Mouse (Mus musculus) intestine, embryonic 15.5 days (tissue): ENCODE data around the gene Tuba1a. TPM values are rescaled to one million over a fixed set of nuclear protein-coding genes. Genes with fewer than 3 reads are reported as not detected.
"Not testable (repeated sequence)": the region's sequence is repeated elsewhere in the genome, so short reads cannot be mapped to it uniquely, and the experiment has no call there.

Source experiments
- ATAC-seq: fragments of 200-750 bp; cut with Nextera tagmentation; 2 replicates; pipeline ENCODE4 v1.8.0; 2017; ENCODE audit warnings: moderate TSS enrichment, moderate library complexity
- H3K27ac ChIP-seq: fragments of 300-500 bp; sonication (generic); 2 replicates; pipeline ENCODE4 v1.5.1; 2015; ENCODE audit warnings: mild to moderate bottlenecking, inconsistent platforms
- H3K27me3 ChIP-seq: fragments of 300-500 bp; sonication (generic); replicated peaks from 2 replicates; pipeline ENCODE4 v1.6.1; 2015; ENCODE audit warnings: inconsistent platforms
- H3K36me3 ChIP-seq: fragments of 300-500 bp; sonication (generic); 2 replicates; pipeline ENCODE4 v1.6.1; 2015; ENCODE audit warnings: inconsistent platforms
- H3K4me1 ChIP-seq: fragments of 300-500 bp; sonication (generic); replicated peaks from 2 replicates; pipeline ENCODE4 v1.6.1; 2015; ENCODE audit warnings: inconsistent platforms
- H3K4me2 ChIP-seq: fragments of 300-500 bp; sonication (generic); replicated peaks from 2 replicates; pipeline ENCODE4 v1.6.1; 2015; ENCODE audit warnings: mild to moderate bottlenecking, inconsistent platforms
- H3K4me3 ChIP-seq: fragments of 300-500 bp; sonication (generic); replicated peaks from 2 replicates; pipeline ENCODE4 v1.5.1; 2015; ENCODE audit warnings: inconsistent platforms
- H3K9ac ChIP-seq: fragments of 300-500 bp; sonication (generic); 2 replicates; pipeline ENCODE4 v1.6.1; 2015; ENCODE audit warnings: inconsistent platforms
- H3K9me3 ChIP-seq: fragments of 300-500 bp; sonication (generic); 2 replicates; pipeline ENCODE4 v1.6.1; 2016; ENCODE audit warnings: inconsistent platforms
- WGBS: fragments of 180-500 bp; shearing (Covaris S2); methylation state at CpG from one replicate; pipeline ENCODE4 v1.1.7; 2015; 5-methylcytosine and 5-hydroxymethylcytosine counted together
- polyA plus RNA-seq: library from polyadenylated mRNA; unstranded; fragments of >200 nt; fragmentation: Nextera tagmentation; extraction: Ambion mirVana; gene quantifications from 2 replicates; pipeline ENCODE4 v1.2.1, GENCODE M21; 2015

The Tuba1a gene
- polyA plus RNA-seq, 1 experiment from 2014 or later, result 999 TPM

DNA sequence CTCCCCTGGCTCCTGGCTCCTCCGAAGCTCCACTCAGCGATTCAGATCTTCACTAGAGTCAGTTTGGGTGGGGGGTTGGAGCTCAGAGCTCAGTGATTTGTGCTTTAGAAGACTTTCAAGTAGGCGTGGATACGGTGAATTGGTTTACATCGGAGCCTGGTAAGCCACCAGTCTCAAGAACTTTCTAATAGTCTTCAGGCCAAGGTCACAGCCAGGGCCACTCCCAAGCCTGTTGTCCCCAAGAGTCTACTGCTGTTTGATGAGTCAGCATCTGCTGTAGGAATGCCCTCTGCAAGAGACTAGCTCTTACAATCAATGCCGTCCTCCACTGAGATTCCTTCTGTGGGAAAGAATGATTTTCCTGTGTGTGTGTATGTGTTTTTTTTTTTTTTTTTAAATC, 28.6 kb upstream of the Tuba1a start:
- Histone ChIP-seq H3K9ac (no peak overlapping the region), H3K4me1 (peaks cover 9% of the 10 kb centered on the region; the same call in 1 of the 2 replicates), H3K4me3 (no peak overlapping the region), H3K36me3 (no peaks in the 10 kb centered on the region), H3K4me2 (no peak overlapping the region), H3K27ac (no peak overlapping the region), H3K9me3 (no peaks in the 10 kb centered on the region), H3K27me3 (no peaks in the 10 kb centered on the region)
- no peak for ATAC-seq
- 71% methylated on average over 6 of the region's 6 CpGs for WGBS

DNA sequence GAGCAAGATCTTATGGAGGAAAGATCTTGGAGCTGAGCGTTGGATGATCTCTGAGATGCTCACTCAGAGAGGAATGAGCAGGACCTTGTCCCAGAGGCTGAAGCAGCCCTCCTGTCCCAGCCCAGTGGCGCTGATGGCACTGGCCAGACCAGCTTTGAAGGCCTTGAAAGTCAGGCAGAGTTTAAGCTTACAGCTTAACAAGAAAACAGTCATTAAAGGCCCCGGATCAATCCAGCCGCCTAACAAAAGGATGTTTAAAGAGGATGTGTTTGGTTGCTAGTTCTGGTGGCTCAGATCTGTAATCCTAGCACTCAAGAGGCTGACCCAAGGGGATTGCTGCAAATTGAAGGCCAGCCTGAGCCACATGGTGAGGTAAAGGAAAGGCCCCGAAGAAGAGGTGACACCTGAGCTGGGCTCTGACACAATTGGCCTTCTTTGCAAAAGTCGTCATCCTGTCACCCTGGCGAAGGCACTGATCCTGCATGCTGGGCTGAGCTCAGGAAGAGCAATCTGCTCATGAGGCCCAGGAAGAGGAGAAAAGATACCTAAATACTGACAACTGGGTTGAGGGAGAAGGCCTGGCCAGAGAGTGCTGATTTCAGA, 26.6 kb upstream of the Tuba1a start:
- Histone ChIP-seq H3K27ac (no peak overlapping the region), H3K9me3 (no peaks in the 10 kb centered on the region), H3K4me3 (no peak overlapping the region), H3K4me2 (no peak overlapping the region), H3K36me3 (no peaks in the 10 kb centered on the region), H3K4me1 (peaks cover 10% of the 10 kb centered on the region; the same call in 1 of the 2 replicates), H3K27me3 (no peaks in the 10 kb centered on the region), H3K9ac (no peak overlapping the region)
- WGBS, result 47% methylated on average over 7 of the region's 7 CpGs
- ATAC-seq, result no peak

- Histone ChIP-seq H3K9me3 (no peaks in the 10 kb centered on the region), H3K4me1 (peaks cover 10% of the 10 kb centered on the region; the same call in 1 of the 2 replicates), H3K27me3 (no peaks in the 10 kb centered on the region), H3K9ac (no peak overlapping the region), H3K27ac (no peak overlapping the region), H3K4me2 (no peak overlapping the region), H3K36me3 (no peaks in the 10 kb centered on the region), H3K4me3 (no peak overlapping the region)
- WGBS, result 65% methylated on average over 20 of the region's 20 CpGs
- ATAC-seq, result no peak
Observed at GRCm38 (mm10) chr15:98978409-98979172, 25.1 kb upstream of the Tuba1a start.

GRCm38 (mm10) chr15:98977759-98978408, 24.4 kb upstream of the Tuba1a start:
- ATAC-seq, result peak; percentile 58; the same call in 1 of the 2 replicates
- H3K4me2 ChIP-seq, result peak overlapping the region; percentile 19; the same call in 1 of the 2 replicates
- H3K27ac ChIP-seq, result 0 out of 2 replicates have a peak overlapping the region, but pooled peaks have one; percentile 17
- no peaks in the 10 kb centered on the region for H3K36me3 ChIP-seq
- no peaks in the 10 kb centered on the region for H3K9me3 ChIP-seq
- no peak overlapping the region for H3K9ac ChIP-seq
- H3K27me3 ChIP-seq, result no peaks in the 10 kb centered on the region
- 68% methylated on average over 14 of the region's 14 CpGs for WGBS
- H3K4me1 ChIP-seq, result peaks cover 10% of the 10 kb centered on the region; the same call in 1 of the 2 replicates
- H3K4me3 ChIP-seq, result no peak overlapping the region

DNA sequence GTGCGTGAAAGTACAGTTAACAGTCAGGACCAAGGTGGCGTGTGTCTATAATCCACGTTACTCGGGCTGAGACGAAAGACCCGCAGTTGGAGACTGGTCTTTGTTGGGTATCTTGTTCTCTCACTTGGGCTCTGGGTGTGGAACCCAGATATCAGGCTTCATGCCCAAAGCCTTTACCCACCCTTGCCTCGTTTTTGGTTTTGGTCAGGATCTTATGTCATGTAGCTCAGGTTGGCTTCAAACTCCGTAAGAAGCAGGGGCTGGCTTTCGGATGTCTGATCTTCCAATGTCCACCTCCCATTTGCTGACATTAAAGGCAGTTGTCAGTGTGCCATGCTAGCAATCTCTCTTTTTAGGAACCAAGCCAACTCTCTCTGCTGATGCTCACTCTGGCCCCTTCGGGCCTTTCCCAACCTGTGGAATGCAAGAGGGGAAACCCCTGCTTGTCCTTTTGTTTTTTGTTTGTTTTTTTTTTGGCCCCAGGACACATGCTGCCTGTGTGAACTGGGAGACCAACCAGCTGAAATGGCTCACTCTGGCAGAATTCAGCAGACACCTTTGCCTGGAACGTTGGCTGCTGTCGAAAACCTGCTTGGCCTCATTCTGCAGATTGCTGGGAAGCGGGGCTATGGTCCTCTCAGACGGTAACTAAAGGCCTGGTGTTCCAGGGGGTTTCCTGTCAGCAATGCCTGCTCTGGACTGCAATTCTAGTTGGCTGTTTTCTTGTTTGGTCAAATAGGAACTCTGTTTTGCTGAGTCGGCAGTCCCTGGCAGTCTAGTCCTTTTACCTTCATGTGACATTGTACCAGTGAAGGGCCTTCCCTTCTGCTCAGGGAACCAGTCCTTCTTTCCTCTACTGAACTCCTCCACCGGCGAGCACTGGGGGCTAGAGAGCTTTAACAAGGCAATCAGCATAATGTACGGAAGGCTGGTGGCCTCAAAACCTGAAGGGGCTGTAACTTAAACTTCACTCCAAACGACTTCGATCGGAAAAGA, 23.6 kb upstream of the Tuba1a start:
- no peak for ATAC-seq
- WGBS, result 73% methylated on average over 21 of the region's 21 CpGs
- H3K36me3 ChIP-seq, result no peaks in the 10 kb centered on the region
- H3K9ac ChIP-seq, result no peak overlapping the region
- H3K27me3 ChIP-seq, result no peaks in the 10 kb centered on the region
- no peak overlapping the region for H3K4me3 ChIP-seq
- no peaks in the 10 kb centered on the region for H3K9me3 ChIP-seq
- H3K4me2 ChIP-seq, result 0 out of 2 replicates have a peak overlapping the region, but pooled peaks have one; percentile 19
- H3K4me1 ChIP-seq, result peaks cover 10% of the 10 kb centered on the region; the same call in 1 of the 2 replicates
- 0 out of 2 replicates have a peak overlapping the region, but pooled peaks have one; percentile 17 for H3K27ac ChIP-seq

GRCm38 (mm10) chr15:98973015-98973614, 19.6 kb upstream of the Tuba1a start:
- H3K4me1 ChIP-seq, result peaks cover 17% of the 10 kb centered on the region
- H3K36me3 ChIP-seq, result no peaks in the 10 kb centered on the region
- 90% methylated on average over 9 of the region's 9 CpGs for WGBS
- H3K27ac ChIP-seq, result no peak overlapping the region
- ATAC-seq, result no peak
- no peaks in the 10 kb centered on the region for H3K9me3 ChIP-seq
- no peak overlapping the region for H3K9ac ChIP-seq
- no peak overlapping the region for H3K4me3 ChIP-seq
- H3K27me3 ChIP-seq, result no peaks in the 10 kb centered on the region
- no peak overlapping the region for H3K4me2 ChIP-seq

- not testable (repeated sequence) for H3K4me1 ChIP-seq, H3K36me3 ChIP-seq, H3K4me3 ChIP-seq, H3K9ac ChIP-seq, H3K9me3 ChIP-seq, ATAC-seq, H3K27me3 ChIP-seq, H3K27ac ChIP-seq, H3K4me2 ChIP-seq
- WGBS, result 63% methylated on average over 15 of the region's 15 CpGs
Observed at GRCm38 (mm10) chr15:98971576-98972320, 18.2 kb upstream of the Tuba1a start.

DNA sequence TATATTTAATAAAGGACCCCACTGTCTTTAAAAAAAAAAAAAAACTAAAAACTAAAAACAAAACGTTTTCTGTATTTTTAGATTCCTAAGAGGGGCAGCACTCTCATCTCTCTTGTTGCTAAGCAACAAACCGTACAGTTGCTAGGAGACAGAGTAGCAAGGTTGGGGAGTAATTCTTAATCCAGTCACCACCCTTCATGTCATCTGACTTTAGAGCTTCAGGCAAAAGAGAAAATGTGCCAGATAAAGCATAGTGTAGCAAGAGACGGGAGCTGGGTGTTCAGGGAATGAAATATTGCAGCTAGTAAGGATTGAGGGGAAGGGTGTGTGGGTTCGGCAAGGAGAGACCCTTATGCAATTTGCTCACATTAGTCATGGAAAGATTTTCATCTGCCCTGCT, 17.6 kb upstream of the Tuba1a start:
- no peaks in the 10 kb centered on the region for H3K27me3 ChIP-seq
- WGBS, result 39% methylated on average over 4 of the region's 4 CpGs
- H3K9ac ChIP-seq, result no peak overlapping the region
- H3K4me3 ChIP-seq, result no peak overlapping the region
- H3K4me1 ChIP-seq, result peaks cover 7% of the 10 kb centered on the region
- H3K9me3 ChIP-seq, result no peaks in the 10 kb centered on the region
- H3K4me2 ChIP-seq, result no peak overlapping the region
- no peak overlapping the region for H3K27ac ChIP-seq
- H3K36me3 ChIP-seq, result no peaks in the 10 kb centered on the region
- 0 out of 2 replicates have a peak, but pooled peaks have one; percentile 18 for ATAC-seq

- WGBS, result 30% methylated on average over 16 of the region's 16 CpGs
- H3K4me2 ChIP-seq, result peak overlapping the region; percentile 22; the same call in 1 of the 2 replicates
- H3K4me1 ChIP-seq, result peaks cover 7% of the 10 kb centered on the region
- no peaks in the 10 kb centered on the region for H3K9me3 ChIP-seq
- H3K9ac ChIP-seq, result no peak overlapping the region
- no peak overlapping the region for H3K4me3 ChIP-seq
- H3K27ac ChIP-seq, result peak overlapping the region; percentile 48; the same call in 1 of the 2 replicates
- no peaks in the 10 kb centered on the region for H3K27me3 ChIP-seq
- H3K36me3 ChIP-seq, result no peaks in the 10 kb centered on the region
- ATAC-seq, result no peak
Observed at GRCm38 (mm10) chr15:98969372-98970101, 16.0 kb upstream of the Tuba1a start.

GRCm38 (mm10) chr15:98968701-98969371, 15.3 kb upstream of the Tuba1a start:
- H3K4me3 ChIP-seq, result no peak overlapping the region
- no peaks in the 10 kb centered on the region for H3K27me3 ChIP-seq
- no peaks in the 10 kb centered on the region for H3K9me3 ChIP-seq
- H3K27ac ChIP-seq, result peak overlapping the region; percentile 33
- H3K36me3 ChIP-seq, result no peaks in the 10 kb centered on the region
- H3K4me2 ChIP-seq, result peak overlapping the region; percentile 22; the same call in 1 of the 2 replicates
- H3K9ac ChIP-seq, result no peak overlapping the region
- peaks cover 7% of the 10 kb centered on the region for H3K4me1 ChIP-seq
- peak; percentile 61; the same call in 1 of the 2 replicates for ATAC-seq
- 22% methylated on average over 12 of the region's 12 CpGs for WGBS
